Mouse (Mus musculus): ENCODE results near the gene Morn4. TPM values are rescaled to one million over a fixed set of nuclear protein-coding genes. Genes with fewer than 3 reads are reported as not detected.

Gene Morn4
- total and polyA plus RNA-seq, 3 experiments, result 5.7 to 18.4 TPM; not detected in 1

DNA sequence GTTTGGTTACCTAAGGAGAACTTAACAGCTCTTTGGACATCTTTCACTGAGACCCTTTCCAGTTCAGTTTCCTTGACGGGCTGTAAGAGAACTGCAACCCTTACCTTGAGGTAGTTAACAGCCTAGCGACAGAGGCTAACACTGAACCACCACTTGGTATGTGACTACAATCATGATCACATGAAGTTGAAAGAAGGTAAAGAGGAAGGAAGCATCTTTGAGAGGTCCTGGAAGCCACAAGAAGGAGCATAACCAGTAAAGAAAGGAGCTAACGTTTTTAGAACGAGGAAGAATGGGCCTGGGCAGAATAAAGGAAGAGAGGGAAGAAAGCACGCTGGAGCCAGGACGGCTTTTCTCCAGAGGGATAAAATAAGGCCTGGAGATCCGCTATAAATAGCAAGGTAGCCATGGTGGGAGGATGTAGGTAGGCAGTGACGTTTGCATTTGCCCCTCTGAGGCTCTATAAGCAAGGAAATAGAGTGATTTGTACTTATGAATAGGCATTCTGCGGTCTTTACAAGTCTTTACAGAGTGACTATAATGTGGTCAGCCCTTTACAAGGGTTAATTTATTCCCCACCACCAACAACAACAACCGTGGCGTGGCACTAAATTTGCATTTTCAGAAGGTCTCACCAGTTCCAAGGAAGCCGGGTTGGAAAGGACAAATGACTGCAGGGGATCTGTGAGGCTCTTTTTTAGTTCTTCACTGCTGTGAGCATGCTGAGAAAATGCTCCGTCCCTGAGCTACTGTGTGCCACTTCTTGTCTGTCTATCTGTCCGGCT, 43.5 kb upstream of the Morn4 start:
- H3K9ac ChIP-seq (ENCODE audit: control insufficient read depth, low read depth, low read length, poor library complexity, severe bottlenecking), result peak overlapping the region; percentile 78
- peak overlapping the region; percentile 30 to 42 for H3K4me3 ChIP-seq (ENCODE audit: control insufficient read depth in 1 of 2, insufficient read depth in 1 of 2, low read depth in 2 of 2, low read length in 2 of 2)
- DNase-seq (ENCODE audit: low read depth, low spot score), result no peak

GRCm38 (mm10) chr19:42128787-42129508, 42.8 kb upstream of the Morn4 start, which contains the start of gene Avpi1:
TSS of gene Avpi1 (minus strand) at chr19:42129059.
- peak within 1 kb of the TSS; percentile 96 for H3K27ac ChIP-seq (ENCODE audit: control insufficient read depth, low read depth, low read length)
- H3K4me1 ChIP-seq (ENCODE audit: control insufficient read depth in 1 of 2, insufficient read depth in 2 of 2, low read length in 2 of 2), result peaks cover 20 to 48% of the 10 kb centered on the region in 2 experiments
- peak; percentile 100 for DNase-seq (ENCODE audit: low read depth, low spot score)
- TF ChIP-seq EP300 (IDR thresholded peaks at IDR 0.05; ENCODE audit: low read depth in 1 of 2, low read length in 2 of 2), result peak; percentile 1 to 48; a peak in 1 of 4 replicates
- peak; percentile 97 for TF ChIP-seq MAZ (IDR thresholded peaks at IDR 0.05; ENCODE audit: low read depth, low read length)
- no peak; the same call in 1 of the 2 replicates for TF ChIP-seq JUND (IDR thresholded peaks at IDR 0.05; ENCODE audit: low read depth, low read length)
- peak; percentile 95 for TF ChIP-seq USF1 (IDR thresholded peaks at IDR 0.05; ENCODE audit: low read depth, low read length)
- TF ChIP-seq RCOR1 (IDR thresholded peaks at IDR 0.05; ENCODE audit: low read depth, low read length), result 0 out of 2 replicates have a peak, but pooled peaks have one; percentile 56
- TF ChIP-seq NELFE (IDR thresholded peaks at IDR 0.05; ENCODE audit: low read depth, low read length), result peak; percentile 81
- TF ChIP-seq POLR2A (IDR thresholded peaks at IDR 0.05; ENCODE audit: control insufficient read depth in 1 of 2, insufficient read depth in 1 of 2, low read depth in 1 of 2, low read length in 2 of 2, poor library complexity in 1 of 2), result peak; percentile 90 to 95
- 0 out of 6 replicates have a peak, but pooled peaks of 1 of the 3 experiments have one; percentile 0 for TF ChIP-seq CTCF (IDR thresholded peaks at IDR 0.05 in 2 of 3, conservative IDR thresholded peaks at IDR 0.05 in 1 of 3; ENCODE audit: control insufficient read depth in 1 of 3, insufficient read depth in 1 of 3, low read depth in 2 of 3, low read length in 3 of 3, poor library complexity in 1 of 3, severe bottlenecking in 1 of 3)
- peak; percentile 55; the same call in 1 of the 2 replicates for TF ChIP-seq TCF12 (IDR thresholded peaks at IDR 0.05; ENCODE audit: low read depth, low read length)
- TF ChIP-seq TAL1 (IDR thresholded peaks at IDR 0.05; ENCODE audit: low read length), result no peak
- peak; percentile 84 for TF ChIP-seq E2F4 (IDR thresholded peaks at IDR 0.05; ENCODE audit: borderline replicate concordance, low read depth, low read length)
- no peak for TF ChIP-seq MYB (IDR thresholded peaks at IDR 0.05; ENCODE audit: low read depth, low read length)
- peak; percentile 26; the same call in 1 of the 2 replicates for TF ChIP-seq CHD2 (IDR thresholded peaks at IDR 0.05; ENCODE audit: low read length)
- TF ChIP-seq MAX (IDR thresholded peaks at IDR 0.05; ENCODE audit: low read length), result peak; percentile 100
- TF ChIP-seq MYC (IDR thresholded peaks at IDR 0.05; ENCODE audit: low read depth, low read length), result peak; percentile 100
- TF ChIP-seq BHLHE40 (IDR thresholded peaks at IDR 0.05; ENCODE audit: borderline replicate concordance, low read depth, low read length), result peak; percentile 99
- peak in 1 of 2 experiments; percentile 76; a peak in 2 of 4 replicates for TF ChIP-seq USF2 (IDR thresholded peaks at IDR 0.05; ENCODE audit: borderline replicate concordance in 1 of 2, insufficient read depth in 1 of 2, low read depth in 1 of 2, low read length in 2 of 2)

More for the DNA sequence above, 43.5 kb upstream of the Morn4 start:
- no peaks in the 10 kb centered on the region for H3K27me3 ChIP-seq (ENCODE audit: control insufficient read depth in 1 of 2, insufficient read depth in 2 of 2, low read length in 2 of 2)
- H3K79me2 ChIP-seq (ENCODE audit: control insufficient read depth, insufficient read depth, low read length, poor library complexity), result peaks cover 6% of the 10 kb centered on the region
- peaks cover 21 to 48% of the 10 kb centered on the region in 2 experiments for H3K4me1 ChIP-seq (ENCODE audit: control insufficient read depth in 1 of 2, insufficient read depth in 2 of 2, low read length in 2 of 2)
- H3K27ac ChIP-seq (ENCODE audit: control insufficient read depth, low read depth, low read length), result peak overlapping the region; percentile 96
- H3K36me3 ChIP-seq (ENCODE audit: control insufficient read depth in 1 of 2, insufficient read depth in 2 of 2, low read length in 2 of 2), result peaks cover 0 to 47% of the 10 kb centered on the region in 2 experiments; a peak in 2 of 4 replicates
- no peaks in the 10 kb centered on the region for H3K9me3 ChIP-seq (replicated peaks; ENCODE audit: insufficient read depth, low read length)
- TF ChIP-seq EP300 (IDR thresholded peaks at IDR 0.05; ENCODE audit: low read depth in 1 of 2, low read length in 2 of 2), result peak in 1 of 2 experiments; percentile 7; a peak in 3 of 4 replicates
- TF ChIP-seq POLR2AphosphoS5 (IDR thresholded peaks at IDR 0.05; ENCODE audit: borderline replicate concordance, low read depth, low read length), result peak; percentile 33; the same call in 1 of the 2 replicates
- no peak for TF ChIP-seq MAX (IDR thresholded peaks at IDR 0.05; ENCODE audit: low read length)
- no peak for TF ChIP-seq NRF1 (IDR thresholded peaks at IDR 0.05; ENCODE audit: insufficient read depth, low read depth, low read length, poor library complexity, severe bottlenecking)
- TF ChIP-seq ZKSCAN1 (IDR thresholded peaks at IDR 0.05; ENCODE audit: low read depth, low read length), result 0 out of 2 replicates have a peak, but pooled peaks have one; percentile 25
- TF ChIP-seq CHD2 (IDR thresholded peaks at IDR 0.05; ENCODE audit: low read length), result no peak
- no peak for TF ChIP-seq MYC (IDR thresholded peaks at IDR 0.05; ENCODE audit: low read depth, low read length)
- peak; percentile 1; the same call in 1 of the 2 replicates for TF ChIP-seq KAT2A (conservative IDR thresholded peaks at IDR 0.05; ENCODE audit: low read depth, low read length)
- 0 out of 2 replicates have a peak, but pooled peaks have one; percentile 27 for TF ChIP-seq GABPA (IDR thresholded peaks at IDR 0.05; ENCODE audit: low read depth, low read length)
- peak; percentile 96; the same call in 1 of the 2 replicates for TF ChIP-seq CHD1 (IDR thresholded peaks at IDR 0.05; ENCODE audit: low read depth, low read length)
- TF ChIP-seq TBP (IDR thresholded peaks at IDR 0.05; ENCODE audit: low read depth, low read length), result peak; percentile 61
- TF ChIP-seq SIN3A (IDR thresholded peaks at IDR 0.05; ENCODE audit: low read length), result peak; percentile 46; the same call in 1 of the 2 replicates
- TF ChIP-seq E2F4 (IDR thresholded peaks at IDR 0.05; ENCODE audit: borderline replicate concordance, low read depth, low read length), result 0 out of 2 replicates have a peak, but pooled peaks have one; percentile 8
- TF ChIP-seq ETS1 (IDR thresholded peaks at IDR 0.05; ENCODE audit: low read depth, low read length), result no peak; the same call in 1 of the 2 replicates
- TF ChIP-seq MEF2A (IDR thresholded peaks at IDR 0.05; ENCODE audit: extremely low read depth, insufficient replicate concordance, low read depth, low read length, poor library complexity, severe bottlenecking), result 0 out of 2 replicates have a peak, but pooled peaks have one; percentile 2
- TF ChIP-seq ZNF384 (IDR thresholded peaks at IDR 0.05; ENCODE audit: low read depth, low read length), result 0 out of 2 replicates have a peak, but pooled peaks have one; percentile 41
- peak; percentile 85 for TF ChIP-seq ZMIZ1 (IDR thresholded peaks at IDR 0.05; ENCODE audit: low read depth, low read length)
- TF ChIP-seq MXI1 (IDR thresholded peaks at IDR 0.05; ENCODE audit: low read depth, low read length), result peak; percentile 29; the same call in 1 of the 2 replicates
- peak in 1 of 2 experiments; percentile 20; a peak in 2 of 4 replicates for TF ChIP-seq POLR2A (IDR thresholded peaks at IDR 0.05; ENCODE audit: control insufficient read depth in 1 of 2, insufficient read depth in 1 of 2, low read depth in 1 of 2, low read length in 2 of 2, poor library complexity in 1 of 2)
- TF ChIP-seq USF2 (IDR thresholded peaks at IDR 0.05; ENCODE audit: borderline replicate concordance in 1 of 2, insufficient read depth in 1 of 2, low read depth in 1 of 2, low read length in 2 of 2), result no peak
- TF ChIP-seq RCOR1 (IDR thresholded peaks at IDR 0.05; ENCODE audit: low read depth, low read length), result peak; percentile 0; the same call in 1 of the 2 replicates
- 0 out of 2 replicates have a peak, but pooled peaks have one; percentile 5 for TF ChIP-seq SMC3 (IDR thresholded peaks at IDR 0.05; ENCODE audit: low read depth, low read length)
- TF ChIP-seq JUND (IDR thresholded peaks at IDR 0.05; ENCODE audit: low read depth, low read length), result peak; percentile 59; the same call in 1 of the 2 replicates

More at GRCm38 (mm10) chr19:42128787-42129508, 42.8 kb upstream of the Morn4 start, which contains the start of gene Avpi1:
- Histone ChIP-seq H3K4me3 (ENCODE audit: control insufficient read depth in 1 of 2, insufficient read depth in 1 of 2, low read depth in 2 of 2, low read length in 2 of 2) (peak within 1 kb of the TSS; percentile 78 to 86), H3K36me3 (ENCODE audit: control insufficient read depth in 1 of 2, insufficient read depth in 2 of 2, low read length in 2 of 2) (peaks cover 0 to 47% of the 10 kb centered on the region in 2 experiments; a peak in 2 of 4 replicates), H3K9me3 (replicated peaks; ENCODE audit: insufficient read depth, low read length) (no peaks in the 10 kb centered on the region), H3K79me2 (ENCODE audit: control insufficient read depth, insufficient read depth, low read length, poor library complexity) (peaks cover 6% of the 10 kb centered on the region), H3K27me3 (ENCODE audit: control insufficient read depth in 1 of 2, insufficient read depth in 2 of 2, low read length in 2 of 2) (no peaks in the 10 kb centered on the region), H3K9ac (ENCODE audit: control insufficient read depth, low read depth, low read length, poor library complexity, severe bottlenecking) (peak within 1 kb of the TSS; percentile 82)

Data from MEL (cell line).